Mouse (Mus musculus): ENCODE results near the gene Rab36.
A peak's percentile ranks its signal among the peaks of the same experiment; 100 is the strongest.

The Rab36 gene

DNA sequence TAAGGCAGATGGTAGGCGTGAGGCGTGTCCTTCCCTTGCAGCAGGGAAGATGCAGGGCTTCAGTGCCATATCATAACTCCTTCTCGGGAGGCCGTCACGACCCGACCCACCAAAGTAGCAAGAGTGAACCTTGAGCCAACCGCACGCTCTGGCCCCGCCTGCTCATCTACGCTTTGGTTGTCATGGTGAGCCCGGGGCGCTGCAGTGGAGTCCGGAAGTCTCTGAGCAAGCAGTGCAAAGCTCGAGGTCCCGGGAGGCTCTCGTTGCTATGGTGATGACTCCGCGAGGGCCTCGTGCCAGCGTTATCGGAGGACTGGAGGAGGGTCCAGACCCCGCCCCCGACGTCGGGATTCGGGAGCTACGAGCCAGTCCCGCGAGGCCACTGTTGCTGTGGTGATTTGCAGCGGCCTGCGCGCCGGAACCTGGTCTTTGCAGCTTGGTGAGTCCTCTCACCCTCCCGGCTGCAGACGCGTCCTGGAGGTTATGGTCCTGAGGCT is at the start of gene Rab36:
Gene Rab36, plus strand, starts transcription at position 176 of the 497 bp plus-strand sequence.
- H3K4me3 ChIP-seq (replicated peaks; ENCODE audit: low read length): peak within 1 kb of the TSS; percentile 68
- H3K27me3 ChIP-seq (ENCODE audit: insufficient read depth, low read length): peaks cover 23% of the 10 kb centered on the region
- TF ChIP-seq NANOG (IDR thresholded peaks at IDR 0.05; ENCODE audit: borderline replicate concordance, low read length) (no peak), POU5F1 (IDR thresholded peaks at IDR 0.05; ENCODE audit: borderline replicate concordance, low read length) (no peak), CTCF (conservative IDR thresholded peaks at IDR 0.05; ENCODE audit: low read length) (no peak)
- H3K36me3 ChIP-seq (ENCODE audit: insufficient read depth, low read length): no peaks in the 10 kb centered on the region
- no peaks in the 10 kb centered on the region for H3K9me3 ChIP-seq (ENCODE audit: low read length)
- H3K4me1 ChIP-seq (replicated peaks; ENCODE audit: low read depth, low read length): peaks cover 27% of the 10 kb centered on the region

GRCm38 (mm10) chr10:74987698-74988470 is 49.0 kb upstream of the Rab36 start:
- peaks cover 12% of the 10 kb centered on the region for H3K36me3 ChIP-seq (ENCODE audit: insufficient read depth, low read length)
- peaks cover 19% of the 10 kb centered on the region for H3K4me1 ChIP-seq (replicated peaks; ENCODE audit: low read depth, low read length)
- peaks cover 39% of the 10 kb centered on the region for H3K27me3 ChIP-seq (ENCODE audit: insufficient read depth, low read length)
- no peaks in the 10 kb centered on the region for H3K9me3 ChIP-seq (ENCODE audit: low read length)
- TF ChIP-seq CTCF (conservative IDR thresholded peaks at IDR 0.05; ENCODE audit: low read length): no peak
- no peak for TF ChIP-seq NANOG (IDR thresholded peaks at IDR 0.05; ENCODE audit: borderline replicate concordance, low read length)
- no peak for TF ChIP-seq POU5F1 (IDR thresholded peaks at IDR 0.05; ENCODE audit: borderline replicate concordance, low read length)
- H3K4me3 ChIP-seq (replicated peaks; ENCODE audit: low read length): no peak overlapping the region

GRCm38 (mm10) chr10:74989814-74990213 is 47.0 kb upstream of the Rab36 start:
- H3K9me3 ChIP-seq (ENCODE audit: low read length): no peaks in the 10 kb centered on the region
- peaks cover 51% of the 10 kb centered on the region for H3K27me3 ChIP-seq (ENCODE audit: insufficient read depth, low read length)
- H3K4me3 ChIP-seq (replicated peaks; ENCODE audit: low read length): no peak overlapping the region
- no peak for TF ChIP-seq CTCF (conservative IDR thresholded peaks at IDR 0.05; ENCODE audit: low read length)
- TF ChIP-seq NANOG (IDR thresholded peaks at IDR 0.05; ENCODE audit: borderline replicate concordance, low read length): no peak
- H3K36me3 ChIP-seq (ENCODE audit: insufficient read depth, low read length): peaks cover 12% of the 10 kb centered on the region
- peaks cover 19% of the 10 kb centered on the region for H3K4me1 ChIP-seq (replicated peaks; ENCODE audit: low read depth, low read length)

DNA sequence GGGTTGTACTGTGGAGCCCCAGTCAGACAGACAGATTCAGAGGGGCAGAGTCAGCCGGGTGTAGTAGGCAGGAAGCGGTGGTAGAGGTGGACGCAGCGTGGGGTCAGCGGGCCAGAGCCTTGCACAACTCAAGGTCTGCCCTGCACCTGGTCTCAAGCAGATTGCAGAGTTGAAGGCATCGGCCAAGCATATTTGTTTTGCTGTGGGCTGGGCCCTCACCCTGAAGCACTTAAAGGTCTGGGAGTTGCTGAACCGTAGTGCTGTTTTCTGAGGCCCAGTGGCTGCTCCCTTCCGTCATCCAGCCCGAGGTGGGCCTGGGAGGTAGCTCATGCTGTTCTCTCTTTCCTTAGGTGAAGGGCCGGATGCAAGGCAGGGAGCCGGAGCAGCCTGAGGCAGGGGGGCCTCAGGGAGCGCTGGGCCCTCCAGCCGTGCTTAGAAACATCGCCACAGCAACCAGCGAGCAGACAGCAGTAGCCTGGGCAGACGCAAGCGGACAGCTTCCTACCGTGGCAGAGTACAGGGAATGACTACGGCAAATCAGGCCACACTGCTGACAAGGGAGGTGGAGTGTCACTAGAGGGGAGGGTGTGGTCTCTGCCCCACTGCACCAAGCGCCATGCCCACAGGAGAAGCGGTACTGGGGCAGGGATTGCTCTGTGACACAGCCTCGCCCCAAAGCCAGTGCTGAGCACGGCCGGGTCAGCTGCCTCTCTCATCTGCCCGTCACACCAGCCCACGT is 46.1 kb upstream of the Rab36 start:
- H3K36me3 ChIP-seq (ENCODE audit: insufficient read depth, low read length): peaks cover 12% of the 10 kb centered on the region
- TF ChIP-seq CTCF (conservative IDR thresholded peaks at IDR 0.05; ENCODE audit: low read length) (no peak), NANOG (IDR thresholded peaks at IDR 0.05; ENCODE audit: borderline replicate concordance, low read length) (no peak), POU5F1 (IDR thresholded peaks at IDR 0.05; ENCODE audit: borderline replicate concordance, low read length) (no peak)

GRCm38 (mm10) chr10:74994863-74995262 is 42.0 kb upstream of the Rab36 start:
- peaks cover 12% of the 10 kb centered on the region for H3K36me3 ChIP-seq (ENCODE audit: insufficient read depth, low read length)
- no peaks in the 10 kb centered on the region for H3K9me3 ChIP-seq (ENCODE audit: low read length)
- TF ChIP-seq NANOG (IDR thresholded peaks at IDR 0.05; ENCODE audit: borderline replicate concordance, low read length): no peak
- no peak for TF ChIP-seq POU5F1 (IDR thresholded peaks at IDR 0.05; ENCODE audit: borderline replicate concordance, low read length)
- no peak for TF ChIP-seq CTCF (conservative IDR thresholded peaks at IDR 0.05; ENCODE audit: low read length)
- peaks cover 60% of the 10 kb centered on the region for H3K27me3 ChIP-seq (ENCODE audit: insufficient read depth, low read length)
- peaks cover 30% of the 10 kb centered on the region for H3K4me1 ChIP-seq (replicated peaks; ENCODE audit: low read depth, low read length)
- H3K4me3 ChIP-seq (replicated peaks; ENCODE audit: low read length): no peak overlapping the region

More for the DNA sequence above, 46.1 kb upstream of the Rab36 start:
- peak overlapping the region; percentile 68 for H3K4me3 ChIP-seq (replicated peaks; ENCODE audit: low read length)
- peaks cover 53% of the 10 kb centered on the region for H3K27me3 ChIP-seq (ENCODE audit: insufficient read depth, low read length)
- no peaks in the 10 kb centered on the region for H3K9me3 ChIP-seq (ENCODE audit: low read length)
- peaks cover 28% of the 10 kb centered on the region for H3K4me1 ChIP-seq (replicated peaks; ENCODE audit: low read depth, low read length)

GRCm38 (mm10) chr10:74995377-74995776 is 41.5 kb upstream of the Rab36 start:
- H3K4me3 ChIP-seq (replicated peaks; ENCODE audit: low read length): no peak overlapping the region
- H3K4me1 ChIP-seq (replicated peaks; ENCODE audit: low read depth, low read length): peaks cover 27% of the 10 kb centered on the region
- peaks cover 12% of the 10 kb centered on the region for H3K36me3 ChIP-seq (ENCODE audit: insufficient read depth, low read length)
- no peaks in the 10 kb centered on the region for H3K9me3 ChIP-seq (ENCODE audit: low read length)
- H3K27me3 ChIP-seq (ENCODE audit: insufficient read depth, low read length): peaks cover 57% of the 10 kb centered on the region
- TF ChIP-seq POU5F1 (IDR thresholded peaks at IDR 0.05; ENCODE audit: borderline replicate concordance, low read length) (no peak), NANOG (IDR thresholded peaks at IDR 0.05; ENCODE audit: borderline replicate concordance, low read length) (no peak), CTCF (conservative IDR thresholded peaks at IDR 0.05; ENCODE audit: low read length) (no peak)

DNA sequence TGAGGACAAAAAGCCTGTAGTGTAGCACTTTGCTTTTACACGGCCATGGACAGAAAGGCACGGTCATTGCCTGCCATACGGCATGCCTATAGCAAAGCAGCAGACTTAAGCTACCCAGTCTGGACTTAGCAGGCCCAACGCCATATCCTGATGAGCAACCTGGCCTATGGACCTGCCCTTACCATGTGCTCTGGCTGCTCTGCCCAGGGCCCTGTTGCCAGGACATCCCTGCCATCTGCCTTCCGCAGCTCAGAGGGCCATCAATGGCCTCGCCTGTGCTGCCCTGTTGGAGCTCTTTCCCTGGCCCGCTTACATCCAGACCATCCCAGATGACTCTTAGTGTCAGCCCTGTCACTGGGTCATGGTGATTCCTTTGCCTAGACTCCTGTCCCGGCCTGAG is 35.5 kb upstream of the Rab36 start:
- TF ChIP-seq NANOG (IDR thresholded peaks at IDR 0.05; ENCODE audit: borderline replicate concordance, low read length) (no peak), POU5F1 (IDR thresholded peaks at IDR 0.05; ENCODE audit: borderline replicate concordance, low read length) (no peak), CTCF (conservative IDR thresholded peaks at IDR 0.05; ENCODE audit: low read length) (no peak)
- H3K4me1 ChIP-seq (replicated peaks; ENCODE audit: low read depth, low read length): peaks cover 5% of the 10 kb centered on the region
- H3K9me3 ChIP-seq (ENCODE audit: low read length): no peaks in the 10 kb centered on the region
- H3K4me3 ChIP-seq (replicated peaks; ENCODE audit: low read length): no peak overlapping the region
- H3K36me3 ChIP-seq (ENCODE audit: insufficient read depth, low read length): no peaks in the 10 kb centered on the region
- H3K27me3 ChIP-seq (ENCODE audit: insufficient read depth, low read length): peaks cover 8% of the 10 kb centered on the region; the same call in 1 of the 2 replicates

DNA sequence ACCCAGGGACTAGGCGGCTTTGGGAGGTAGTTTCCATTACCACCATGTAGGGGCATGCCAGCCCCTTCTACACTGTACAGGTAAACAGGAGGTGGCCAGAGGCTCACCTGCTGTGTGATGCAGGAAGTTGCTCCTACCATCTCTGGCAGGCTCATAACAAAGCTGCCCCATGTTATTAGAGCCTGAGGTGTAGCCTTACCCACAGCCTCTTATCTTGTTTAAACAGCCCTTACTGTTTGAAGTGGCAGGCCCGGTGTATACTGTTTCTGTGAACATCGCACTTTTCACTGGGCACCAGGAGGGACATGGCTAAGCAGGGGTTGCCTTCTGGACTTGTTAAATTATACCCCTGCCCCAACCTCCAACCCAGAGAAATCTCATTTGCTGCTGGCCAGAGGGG is 32.8 kb upstream of the Rab36 start:
- H3K27me3 ChIP-seq (ENCODE audit: insufficient read depth, low read length): peaks cover 3% of the 10 kb centered on the region; the same call in 1 of the 2 replicates
- TF ChIP-seq POU5F1 (IDR thresholded peaks at IDR 0.05; ENCODE audit: borderline replicate concordance, low read length) (no peak), CTCF (conservative IDR thresholded peaks at IDR 0.05; ENCODE audit: low read length) (no peak), NANOG (IDR thresholded peaks at IDR 0.05; ENCODE audit: borderline replicate concordance, low read length) (no peak)
- no peaks in the 10 kb centered on the region for H3K9me3 ChIP-seq (ENCODE audit: low read length)
- H3K4me3 ChIP-seq (replicated peaks; ENCODE audit: low read length): no peak overlapping the region
- no peaks in the 10 kb centered on the region for H3K36me3 ChIP-seq (ENCODE audit: insufficient read depth, low read length)
- H3K4me1 ChIP-seq (replicated peaks; ENCODE audit: low read depth, low read length): peaks cover 16% of the 10 kb centered on the region

Measured in E14TG2a.4 (cell line).